Mouse (Mus musculus): ENCODE measurements around the gene Wbp2.

Wbp2 gene

GRCm38 (mm10) chr11:116088188-116088587 lies 1.4 kb upstream of the Wbp2 start:
- no peak for DNase-seq

DNA sequence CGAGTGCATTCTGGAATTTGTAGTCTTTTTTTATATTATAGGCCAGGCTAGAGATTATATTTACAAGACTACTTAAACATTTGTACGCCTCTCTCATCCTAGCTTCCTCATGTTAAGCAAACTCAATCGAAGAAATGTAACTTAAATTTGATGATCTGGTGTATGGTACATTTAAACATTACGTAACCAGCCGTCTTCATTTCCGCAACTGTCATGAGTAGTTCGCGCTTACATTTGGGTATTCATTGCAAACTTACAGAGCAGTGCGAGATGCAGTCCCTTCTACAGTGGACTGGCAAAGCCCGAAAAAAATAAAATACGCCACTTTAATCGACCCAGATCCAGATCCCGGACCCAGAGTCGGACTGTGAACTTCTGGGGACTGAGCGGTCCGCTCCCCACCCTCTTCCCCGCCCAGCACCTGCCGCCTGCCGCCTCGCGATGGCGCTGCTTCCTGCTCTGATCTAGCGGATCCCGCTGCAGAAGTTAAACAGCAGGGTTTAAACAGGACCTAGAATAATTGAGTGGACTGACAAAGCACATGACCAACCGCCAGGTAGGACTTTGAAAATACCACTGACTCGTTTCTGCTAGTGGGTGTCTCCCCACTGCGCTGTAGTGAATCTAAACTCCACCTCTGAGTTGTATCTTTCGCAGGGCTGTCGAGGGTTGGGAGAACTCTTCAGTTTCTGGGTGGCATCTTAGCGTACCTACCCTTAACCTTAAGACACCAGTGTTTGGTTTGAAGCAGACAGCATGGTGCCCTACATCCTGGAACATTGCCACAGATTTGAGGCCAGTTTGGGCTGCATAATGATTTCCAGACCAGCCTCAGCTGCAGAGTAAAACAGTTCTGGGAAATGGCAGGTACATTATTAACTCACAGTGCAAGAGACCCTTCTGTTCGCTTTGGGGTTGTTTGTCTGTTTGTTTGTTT lies 667 bp upstream of the Wbp2 start:
- DNase-seq: peak; percentile 92 to 94

DNA sequence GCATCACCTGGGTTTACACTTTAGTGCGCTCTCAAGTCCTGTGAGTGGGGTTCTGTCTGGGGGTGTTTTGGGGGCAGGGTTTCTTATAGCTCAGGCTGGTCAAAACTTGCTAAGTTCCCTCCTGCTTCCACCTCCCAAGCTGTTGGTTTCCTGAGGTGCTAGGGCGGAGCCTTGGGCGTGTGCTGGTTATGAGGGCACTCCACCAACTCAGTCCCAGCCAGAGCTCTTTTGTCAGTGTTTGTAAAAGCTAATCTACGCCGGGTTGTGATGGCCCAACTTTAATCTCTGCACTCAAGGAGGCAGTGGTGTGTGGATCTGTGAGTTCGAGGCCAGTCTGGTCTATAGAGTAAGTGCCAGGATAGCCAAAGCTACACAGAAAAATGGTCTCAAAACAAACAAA lies 2.6 kb downstream of the Wbp2 start:
- DNase-seq: no peak

DNA sequence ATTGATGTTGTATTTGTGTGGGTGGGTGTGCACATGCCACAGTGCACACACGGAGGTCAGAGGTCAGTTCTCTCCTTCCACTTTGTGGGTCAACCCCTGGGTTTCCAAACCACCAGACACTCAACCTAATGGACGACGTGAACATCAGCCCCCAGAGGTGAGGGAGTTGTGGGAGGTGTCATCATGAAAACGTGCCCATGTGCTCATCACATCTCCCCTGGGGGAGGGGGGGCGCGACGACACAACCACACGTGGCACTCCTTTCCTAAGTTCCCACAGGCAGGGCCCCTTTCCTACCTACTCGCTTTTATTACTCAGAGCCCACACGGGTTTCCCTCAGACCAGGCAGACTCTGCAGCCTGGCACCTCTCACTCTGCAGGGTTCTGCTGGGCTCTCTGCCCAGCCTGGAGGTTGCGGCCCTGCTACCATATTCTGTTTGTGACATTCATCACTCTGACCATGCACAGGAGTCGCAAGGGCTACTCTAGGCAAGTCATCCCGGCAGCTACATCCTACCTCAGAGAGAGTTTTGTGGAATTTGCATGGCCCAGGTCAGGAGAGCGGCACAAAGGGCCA lies 3.6 kb downstream of the Wbp2 start:
- peak in 1 of 2 experiments; percentile 37 for DNase-seq

DNA sequence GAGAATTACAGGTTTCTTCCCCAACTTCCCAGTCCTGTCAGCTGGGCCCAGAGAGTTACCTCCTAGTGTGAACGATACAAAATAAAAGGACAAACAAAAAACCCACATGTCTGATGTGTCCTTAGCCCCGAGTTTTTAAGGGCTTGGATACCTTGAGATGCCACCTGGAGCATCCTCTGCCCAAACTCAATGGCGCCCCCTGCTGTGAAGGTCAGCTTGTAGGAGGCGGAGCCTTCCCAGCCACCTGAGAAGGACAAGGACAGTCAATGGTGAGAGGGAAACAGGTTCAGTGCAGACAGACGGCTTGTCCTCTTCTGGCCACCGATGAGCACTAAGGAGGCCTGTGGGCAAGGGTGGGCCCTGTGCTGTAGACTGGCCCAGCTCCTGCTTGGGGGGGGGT lies 5.7 kb downstream of the Wbp2 start:
- peak; percentile 79 to 80 for DNase-seq

GRCm38 (mm10) chr11:116079511-116079910 lies 7.3 kb downstream of the Wbp2 start:
- peak; percentile 62 to 66 for DNase-seq

DNA sequence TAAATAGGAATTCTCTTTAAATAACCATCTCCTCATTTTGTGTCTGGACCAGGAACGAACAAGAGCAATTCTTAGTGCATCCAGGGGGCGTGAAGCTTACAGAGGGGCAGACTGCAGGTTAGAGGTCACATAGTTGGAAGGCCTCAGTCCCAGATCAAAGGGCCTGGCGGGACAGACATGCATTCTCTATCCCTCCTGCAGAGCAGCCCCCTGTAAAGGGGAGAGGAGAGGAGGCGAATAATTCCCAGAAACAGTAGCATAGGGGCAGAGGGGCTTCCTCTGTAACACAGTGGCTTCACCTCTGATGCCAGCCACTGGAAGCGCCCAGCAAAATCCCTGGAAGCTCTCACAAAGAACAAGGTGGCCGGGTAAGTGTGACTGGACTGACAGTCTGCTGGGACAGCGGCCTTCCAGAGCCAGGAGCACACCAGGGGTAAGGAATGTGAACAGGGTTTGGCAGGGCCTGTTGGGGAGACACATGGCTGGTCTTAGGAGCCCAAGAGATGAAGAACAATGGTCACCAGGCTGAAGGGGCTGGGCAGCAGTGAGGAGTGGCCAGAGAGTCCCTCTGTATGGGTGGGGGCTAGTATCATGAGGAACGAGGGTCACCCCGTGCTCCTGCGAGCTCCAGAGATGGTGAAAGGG lies 8.0 kb downstream of the Wbp2 start:
- peak in 1 of 2 experiments; percentile 36 for DNase-seq

GRCm38 (mm10) chr11:116078221-116078620 lies 8.6 kb downstream of the Wbp2 start:
- DNase-seq: no peak

- peak in 1 of 2 experiments; percentile 42 for DNase-seq
Observed at GRCm38 (mm10) chr11:116077446-116078204, 9.2 kb downstream of the Wbp2 start, which contains the start of gene Unc13d. Gene Unc13d (minus strand): TSS chr11:116077961.

DNA sequence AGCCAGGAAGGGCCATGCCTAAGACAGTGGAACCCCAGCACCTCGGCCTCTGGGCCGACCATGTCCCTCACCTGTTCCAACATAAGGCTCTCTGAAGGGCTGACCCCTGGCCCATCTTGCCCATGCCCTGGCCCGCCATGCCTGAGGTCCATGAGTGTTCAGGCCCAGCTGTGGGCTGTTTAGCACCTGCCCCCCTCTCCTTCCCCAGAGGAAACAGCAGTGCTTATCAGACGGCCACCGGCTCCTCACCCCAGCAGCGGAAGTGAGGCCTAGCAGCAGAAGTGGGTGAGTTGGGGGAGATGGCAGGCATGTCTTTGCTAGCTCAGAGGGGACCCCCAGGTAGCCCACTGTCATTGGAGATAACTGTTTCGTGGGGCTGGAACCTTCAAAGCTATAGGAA lies 10.0 kb downstream of the Wbp2 start:
- peak in 1 of 2 experiments; percentile 17 for DNase-seq

- peak in 1 of 2 experiments; percentile 5 for DNase-seq
Observed at GRCm38 (mm10) chr11:116076266-116076540, 10.6 kb downstream of the Wbp2 start.

DNA sequence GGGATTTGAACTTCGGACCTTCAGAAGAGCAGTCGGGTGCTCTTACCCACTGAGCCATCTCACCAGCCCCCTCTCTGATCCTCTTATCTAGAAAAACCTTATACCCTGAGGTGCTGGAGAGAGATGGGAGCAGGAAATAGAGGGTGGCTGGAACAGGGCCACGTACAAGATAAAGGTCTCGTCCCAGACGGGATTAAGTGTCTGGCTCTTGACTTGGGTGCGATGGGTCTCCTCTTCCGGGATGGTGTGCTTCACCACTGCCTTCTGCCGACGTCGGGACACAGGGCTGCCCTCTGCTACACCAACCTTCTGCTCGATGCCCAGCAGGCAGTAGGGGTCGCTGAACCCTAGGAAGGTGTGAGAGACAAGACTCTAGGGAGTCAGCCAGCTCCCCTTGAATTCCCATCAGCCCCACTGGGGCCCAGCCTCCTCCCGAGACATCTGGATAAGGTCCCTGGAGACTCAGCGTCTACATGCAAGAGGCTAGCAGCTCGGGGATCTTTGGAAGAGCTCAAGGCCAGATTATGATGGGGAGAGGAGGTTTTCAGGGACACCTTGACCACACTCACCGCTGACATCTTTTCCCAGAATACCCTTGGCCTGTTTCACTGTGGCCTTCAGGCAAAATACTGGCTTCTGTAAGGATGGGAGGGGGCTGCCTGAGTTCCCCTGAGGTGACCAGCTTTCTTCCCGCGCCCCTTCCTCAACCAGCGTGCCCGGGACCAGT lies 11.1 kb downstream of the Wbp2 start:
- DNase-seq: no peak

DNA sequence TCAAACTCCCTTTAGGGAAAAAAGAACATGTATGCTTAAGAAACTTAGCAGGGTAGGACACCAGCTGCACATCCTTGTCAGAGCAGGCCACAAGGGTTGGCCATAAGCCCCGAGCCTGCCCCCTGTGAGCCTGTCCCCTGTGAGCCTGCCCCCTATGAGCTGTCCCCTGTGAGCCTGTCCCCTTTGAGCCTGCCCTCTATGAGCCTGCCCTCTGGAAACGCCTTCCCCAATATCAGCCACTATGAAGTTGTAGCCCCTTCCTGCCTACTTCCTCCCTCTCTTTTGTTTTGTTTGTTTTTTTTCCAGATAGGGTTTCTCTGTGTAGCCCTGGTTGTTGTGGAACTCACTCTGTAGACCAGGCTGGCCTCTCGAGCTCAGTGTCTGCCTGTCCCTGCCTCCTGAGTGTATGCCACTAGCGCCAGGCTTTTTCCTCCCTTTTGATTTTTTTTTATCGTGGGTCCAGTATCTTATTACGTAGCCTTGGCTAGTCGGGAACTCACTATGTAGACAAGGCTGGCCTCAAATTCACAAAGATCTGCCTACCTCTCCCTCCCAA lies 12.3 kb downstream of the Wbp2 start:
- no peak for DNase-seq

GRCm38 (mm10) chr11:116072608-116073007 lies 14.2 kb downstream of the Wbp2 start:
- no peak for DNase-seq

DNA sequence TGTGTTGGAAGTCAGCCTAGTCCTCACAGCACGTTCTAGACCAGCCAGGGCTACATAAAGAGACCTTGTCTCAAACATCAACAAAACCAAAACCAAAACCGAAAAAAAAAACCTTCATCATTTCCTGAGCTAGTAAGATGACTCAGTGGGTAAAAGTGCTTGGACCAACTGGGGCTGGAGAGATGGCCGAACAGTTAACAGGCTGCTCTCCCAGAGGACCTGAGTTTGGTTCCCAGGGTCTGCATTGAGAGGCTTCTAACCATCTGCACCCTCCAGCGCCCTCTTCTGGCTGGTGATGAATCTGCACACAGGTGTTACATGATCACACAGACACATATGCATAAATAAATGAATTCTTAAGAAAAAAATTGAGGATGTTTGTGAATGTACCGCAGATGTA lies 15.3 kb downstream of the Wbp2 start:
- no peak for DNase-seq

- peak in 1 of 2 experiments; percentile 44 for DNase-seq
Observed at GRCm38 (mm10) chr11:116065345-116065744, 21.4 kb downstream of the Wbp2 start.

DNA sequence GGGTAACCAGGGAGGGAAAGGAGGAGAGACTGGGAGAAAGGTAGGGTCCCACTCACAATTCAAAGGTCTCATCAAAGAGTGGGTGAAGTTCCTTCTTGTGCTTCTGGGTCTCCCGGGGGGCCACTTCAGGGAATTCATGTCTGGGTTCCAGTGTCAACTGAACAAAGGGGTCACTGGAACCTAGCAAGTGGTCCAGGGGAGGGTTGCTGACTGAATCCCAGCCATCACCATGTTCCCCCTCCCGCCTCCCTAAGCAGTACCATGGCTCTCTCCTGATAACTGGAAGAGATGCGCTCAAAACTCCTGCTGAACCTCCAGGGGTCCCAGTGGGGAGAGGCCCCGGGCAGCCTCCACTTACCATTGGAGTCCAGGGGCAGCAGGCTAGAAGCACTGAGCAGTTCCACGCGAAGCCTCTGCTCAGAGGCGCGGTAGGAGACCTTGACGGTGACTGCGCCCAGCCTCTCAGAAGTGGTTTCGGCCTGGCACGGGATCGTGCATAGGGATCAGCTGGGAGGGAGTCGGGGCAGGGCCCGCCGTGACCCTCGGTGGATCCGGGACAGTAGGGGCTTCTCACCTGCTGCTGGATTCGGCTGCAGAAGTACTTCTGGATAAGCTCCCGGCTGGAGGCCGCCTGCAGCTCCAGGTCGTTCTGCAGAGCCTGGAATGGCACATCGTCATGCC lies 22.5 kb downstream of the Wbp2 start:
- peak in 1 of 2 experiments; percentile 55 for DNase-seq

GRCm38 (mm10) chr11:116063562-116063961 lies 23.2 kb downstream of the Wbp2 start:
- peak; percentile 94 to 98 for DNase-seq

DNA sequence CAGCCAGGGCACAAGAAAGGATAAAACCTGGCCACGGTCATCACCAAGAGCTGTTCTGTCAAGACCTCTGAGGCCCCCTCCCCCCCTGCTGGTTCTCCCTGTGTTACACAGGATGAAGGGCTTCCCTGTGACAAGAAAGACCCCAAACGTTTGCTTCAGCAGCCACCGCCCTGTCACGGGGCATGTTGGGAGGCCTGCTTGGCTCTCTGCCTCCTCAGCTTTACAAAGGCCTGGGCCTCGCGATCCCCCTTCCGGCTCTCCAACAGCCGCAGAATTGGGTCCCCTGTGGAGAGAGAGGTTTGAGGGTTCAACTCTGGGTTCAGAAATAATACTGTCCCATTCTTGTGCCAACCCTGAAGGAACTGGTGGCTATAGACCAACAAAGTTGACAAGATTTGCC lies 24.3 kb downstream of the Wbp2 start:
- peak in 1 of 2 experiments; percentile 56 for DNase-seq

DNA sequence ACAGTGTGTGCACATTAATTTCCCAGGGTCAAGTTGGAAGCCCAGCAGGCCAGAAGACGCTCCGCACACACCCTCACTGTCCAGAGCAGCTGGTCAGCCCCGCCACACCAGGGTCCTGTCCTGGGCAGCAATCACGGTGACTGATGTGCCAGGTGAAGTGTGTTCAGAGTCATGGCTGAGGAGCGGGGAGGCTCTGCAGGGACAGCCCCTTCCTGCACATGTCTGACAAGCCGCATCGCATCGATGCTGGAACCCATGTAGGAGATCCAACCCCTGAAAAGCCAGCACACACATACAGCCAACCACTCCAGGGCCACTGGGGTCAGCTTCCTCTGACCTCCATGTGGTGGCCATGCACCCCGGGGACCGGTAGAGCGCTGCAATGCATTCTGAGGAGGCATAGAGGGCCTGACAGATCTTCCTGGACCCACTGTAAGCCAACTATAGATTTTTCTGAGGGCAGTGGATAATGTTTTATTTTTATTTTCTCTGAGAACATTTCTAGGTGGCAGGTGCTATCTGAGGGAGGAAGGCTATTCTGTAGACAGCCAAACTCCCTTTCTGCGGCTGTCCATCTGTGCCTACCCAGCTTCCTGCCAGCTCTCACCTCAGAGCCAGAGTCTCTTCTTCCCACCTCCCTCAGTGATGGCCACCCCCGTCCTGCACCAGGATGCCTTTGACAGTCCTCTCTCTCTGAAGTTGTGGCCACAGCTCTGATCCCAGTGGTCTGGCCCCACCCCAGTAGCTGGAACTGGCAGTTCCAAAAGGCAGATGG lies 25.0 kb downstream of the Wbp2 start:
- peak; percentile 81 to 90 for DNase-seq

GRCm38 (mm10) chr11:116060596-116060995 lies 26.2 kb downstream of the Wbp2 start:
- DNase-seq: peak; percentile 50 to 54

Data from cerebellum, adult 18-20 months (tissue).